Mouse (Mus musculus) liver, embryonic 11.5 days (tissue): ENCODE data around the gene Thumpd3. TPM values are rescaled to one million over a fixed set of nuclear protein-coding genes. Genes with fewer than 3 reads are reported as not detected.

Source experiments
- ATAC-seq: fragments of 200-750 bp; cut with Nextera tagmentation; replicated peaks from 2 replicates; pipeline ENCODE4 v1.8.0; 2017; ENCODE audit warnings: moderate number of reproducible peaks, mild to moderate bottlenecking, moderate TSS enrichment, moderate library complexity; ENCODE audit not compliant: low FRiP score
- DNase-seq: peaks from one replicate; pipeline ENCODE4 v3.0.0-alpha.2; 2017; ENCODE audit warnings: low spot score
- H3K27ac ChIP-seq: fragments of 300-500 bp; sonication (generic); 2 replicates; pipeline ENCODE4 v1.5.1; 2014; ENCODE audit warnings: mild to moderate bottlenecking, low read depth, low read length, control low read depth
- H3K27me3 ChIP-seq: fragments of 300-500 bp; sonication (generic); replicated peaks from 2 replicates; pipeline ENCODE4 v1.6.1; 2014; ENCODE audit warnings: low read length, mixed read lengths; ENCODE audit not compliant: control insufficient read depth, insufficient read depth
- H3K36me3 ChIP-seq: fragments of 300-500 bp; sonication (generic); 2 replicates; pipeline ENCODE4 v1.6.1; 2014; ENCODE audit warnings: mild to moderate bottlenecking, low read length, moderate library complexity, mixed read lengths; ENCODE audit not compliant: control insufficient read depth, insufficient read depth
- H3K4me1 ChIP-seq: fragments of 300-500 bp; sonication (generic); replicated peaks from 2 replicates; pipeline ENCODE4 v1.6.1; 2014; ENCODE audit warnings: low read length, mixed read lengths; ENCODE audit not compliant: control insufficient read depth, insufficient read depth
- H3K4me2 ChIP-seq: fragments of 300-500 bp; sonication (generic); 2 replicates; pipeline ENCODE4 v1.6.1; 2014; ENCODE audit warnings: mild to moderate bottlenecking, control low read depth, moderate library complexity
- H3K4me3 ChIP-seq: fragments of 300-500 bp; sonication (generic); 2 replicates; pipeline ENCODE4 v1.5.1; 2014; ENCODE audit warnings: low read depth, low read length, control low read depth
- H3K9ac ChIP-seq: fragments of 300-500 bp; sonication (generic); 2 replicates; pipeline ENCODE4 v1.6.1; 2014; ENCODE audit warnings: low read depth, low read length, control low read depth
- H3K9me3 ChIP-seq: fragments of 300-500 bp; sonication (generic); 2 replicates; pipeline ENCODE4 v1.6.1; 2016; ENCODE audit warnings: low read length, inconsistent platforms, mixed read lengths; ENCODE audit not compliant: control insufficient read depth
- WGBS: fragments of 180-500 bp; shearing (Covaris S2); extraction: QIAGEN DNeasy Blood & Tissue Kit; methylation state at CpG from one replicate; pipeline ENCODE4 v1.1.7; 2014; 5-methylcytosine and 5-hydroxymethylcytosine counted together
- polyA plus RNA-seq: library from polyadenylated mRNA; unstranded; fragments of >200 nt; fragmentation: Nextera tagmentation; extraction: Ambion mirVana; gene quantifications from 2 replicates; pipeline ENCODE4 v1.2.1, GENCODE M21; 2014

The Thumpd3 gene
- polyA plus RNA-seq: 70.5 and 72.5 TPM in 2 replicates

DNA sequence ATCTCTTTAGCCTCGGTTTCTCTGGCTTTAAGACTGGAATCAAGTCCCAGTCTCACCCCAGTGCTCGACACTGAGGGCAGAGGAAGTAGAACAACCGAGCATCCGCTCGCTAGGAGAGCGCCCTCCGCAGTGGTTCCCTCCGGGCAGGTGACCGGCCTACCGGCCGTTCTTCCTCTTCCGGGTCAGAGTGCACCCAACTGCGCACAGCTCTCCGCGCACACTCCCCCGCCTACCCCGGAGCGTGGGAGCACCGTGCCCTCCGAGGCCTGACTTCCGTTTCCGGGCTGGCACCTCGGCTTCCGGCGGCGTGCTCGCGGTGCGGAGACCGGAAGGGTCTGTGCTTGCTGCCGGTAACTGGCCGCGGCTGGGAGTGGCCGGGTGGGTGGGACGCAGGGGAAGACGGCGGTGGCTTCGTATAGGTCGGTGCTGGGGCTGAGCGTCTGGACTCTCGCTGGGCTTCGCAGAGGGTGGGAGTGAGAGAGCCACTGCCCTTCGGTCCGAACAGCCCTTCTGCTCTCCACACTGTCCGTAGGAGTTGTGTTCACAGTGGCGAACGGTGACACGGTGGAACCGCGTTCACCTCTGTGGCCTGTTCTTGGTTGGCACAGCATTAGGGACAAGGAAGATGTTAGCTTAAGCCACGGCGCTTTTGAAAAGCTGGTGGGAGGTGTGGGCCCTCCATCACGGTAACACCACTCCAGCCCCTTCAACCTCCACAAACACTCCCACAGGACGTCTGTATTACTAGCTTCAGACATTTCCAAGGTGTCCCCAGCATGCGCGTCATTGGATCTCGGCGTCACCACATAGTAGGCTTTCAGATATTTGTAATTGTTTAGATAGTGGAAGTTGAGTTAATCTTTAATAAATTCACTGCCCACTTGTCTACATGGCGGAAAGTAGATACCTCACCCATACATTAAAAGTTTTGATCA, at the start of gene Thumpd3:
Gene Thumpd3, plus strand, starts transcription at position 185 of the 935 bp plus-strand sequence.
- peak within 1 kb of the TSS; percentile 75 for H3K4me2 ChIP-seq
- H3K27me3 ChIP-seq: no peaks in the 10 kb centered on the region
- H3K36me3 ChIP-seq: peaks cover 12% of the 10 kb centered on the region
- DNase-seq (peak; percentile 99), ATAC-seq (peak; percentile 96)
- H3K27ac ChIP-seq: peak within 1 kb of the TSS; percentile 93
- no peaks in the 10 kb centered on the region for H3K9me3 ChIP-seq
- H3K4me3 ChIP-seq: peak within 1 kb of the TSS; percentile 69
- under 1% methylated on average over 59 of the region's 59 CpGs for WGBS
- peaks cover 35% of the 10 kb centered on the region for H3K4me1 ChIP-seq
- peak within 1 kb of the TSS; percentile 76 for H3K9ac ChIP-seq

DNA sequence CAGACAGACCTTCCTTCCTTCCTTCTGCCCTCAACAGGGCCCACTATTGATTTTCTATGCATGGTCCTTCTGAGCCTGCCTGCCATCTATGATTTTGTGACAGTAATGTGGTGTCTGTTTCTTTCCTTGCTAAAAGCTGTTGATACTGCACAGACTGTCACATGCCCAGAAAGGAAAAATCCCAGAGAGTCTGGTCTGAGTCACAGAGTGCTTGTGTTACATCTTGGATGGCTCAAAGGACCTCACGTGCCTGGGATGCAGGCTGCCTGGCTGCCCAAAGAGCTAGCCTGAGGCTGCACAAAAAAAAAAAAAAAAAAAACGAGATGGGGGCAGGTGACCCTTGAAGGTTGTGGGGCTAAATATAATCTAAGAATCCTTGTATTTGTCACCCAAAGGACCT, 46.8 kb upstream of the Thumpd3 start:
- Histone ChIP-seq H3K27ac (no peak overlapping the region), H3K4me1 (no peaks in the 10 kb centered on the region), H3K9me3 (no peaks in the 10 kb centered on the region), H3K4me2 (no peak overlapping the region), H3K27me3 (no peaks in the 10 kb centered on the region), H3K9ac (no peak overlapping the region), H3K36me3 (no peaks in the 10 kb centered on the region), H3K4me3 (no peak overlapping the region)
- DNase-seq: no peak
- no peak for ATAC-seq
- WGBS: 36% methylated on average over 2 of the region's 2 CpGs

DNA sequence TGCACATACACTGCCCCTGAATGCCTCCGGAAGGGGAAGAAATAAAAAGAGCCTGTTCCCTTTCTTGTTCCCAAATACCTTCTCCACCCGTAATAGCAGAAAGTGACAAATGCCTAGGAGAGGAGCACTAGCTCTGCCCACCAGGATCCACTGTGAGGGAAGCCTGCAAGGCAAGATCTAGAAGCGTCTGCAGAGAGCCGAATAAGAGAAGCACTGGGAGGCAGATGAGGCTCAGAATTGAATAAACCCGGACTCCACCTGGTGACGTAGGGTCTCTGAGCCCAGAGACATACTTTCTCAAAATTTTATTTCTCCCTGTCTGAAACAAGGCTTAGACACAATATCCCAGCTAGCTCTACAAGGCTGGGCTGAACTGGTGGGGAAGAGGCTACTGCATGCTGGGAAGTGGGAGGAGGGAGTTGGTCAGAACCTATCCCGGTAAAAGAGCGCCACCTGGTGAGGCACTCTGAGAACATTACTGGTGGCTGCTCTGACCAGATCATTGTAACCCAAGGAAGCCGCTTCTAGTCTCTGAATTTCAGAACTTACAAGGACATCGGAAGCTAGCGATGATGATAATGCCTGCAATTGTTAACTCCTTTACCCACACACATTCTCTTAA, 45.2 kb upstream of the Thumpd3 start:
- H3K27me3 ChIP-seq: no peaks in the 10 kb centered on the region
- no peak overlapping the region for H3K27ac ChIP-seq
- H3K4me3 ChIP-seq: no peak overlapping the region
- no peaks in the 10 kb centered on the region for H3K4me1 ChIP-seq
- H3K36me3 ChIP-seq: no peaks in the 10 kb centered on the region
- no peak overlapping the region for H3K4me2 ChIP-seq
- no peak overlapping the region for H3K9ac ChIP-seq
- ATAC-seq: peak; percentile 76
- DNase-seq: peak; percentile 74
- no peaks in the 10 kb centered on the region for H3K9me3 ChIP-seq
- WGBS: 36% methylated on average over 11 of the region's 11 CpGs

DNA sequence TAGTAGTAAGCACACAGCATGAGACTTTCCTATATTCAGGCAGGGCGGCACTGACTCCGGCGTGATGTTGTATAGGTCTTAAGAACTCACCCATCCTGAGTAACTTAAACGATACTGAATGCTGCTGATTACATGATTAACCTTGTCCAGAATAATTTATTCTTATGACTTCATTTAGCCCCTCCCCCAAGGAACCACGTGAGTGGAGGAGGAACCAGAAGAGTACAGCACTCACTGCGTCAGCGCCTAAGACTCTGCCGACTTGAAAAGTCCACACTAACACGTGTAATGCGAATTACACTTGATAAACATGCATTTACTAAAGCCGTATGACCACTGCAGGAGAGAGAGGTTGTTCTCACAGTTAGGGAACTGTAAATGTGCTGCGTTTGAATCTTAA, 44.3 kb upstream of the Thumpd3 start:
- DNase-seq (no peak), ATAC-seq (no peak)
- Histone ChIP-seq H3K36me3 (no peaks in the 10 kb centered on the region), H3K4me2 (no peak overlapping the region), H3K27me3 (no peaks in the 10 kb centered on the region), H3K27ac (no peak overlapping the region), H3K4me1 (no peaks in the 10 kb centered on the region), H3K4me3 (no peak overlapping the region), H3K9me3 (no peaks in the 10 kb centered on the region), H3K9ac (no peak overlapping the region)
- 57% methylated on average over 12 of the region's 12 CpGs for WGBS

DNA sequence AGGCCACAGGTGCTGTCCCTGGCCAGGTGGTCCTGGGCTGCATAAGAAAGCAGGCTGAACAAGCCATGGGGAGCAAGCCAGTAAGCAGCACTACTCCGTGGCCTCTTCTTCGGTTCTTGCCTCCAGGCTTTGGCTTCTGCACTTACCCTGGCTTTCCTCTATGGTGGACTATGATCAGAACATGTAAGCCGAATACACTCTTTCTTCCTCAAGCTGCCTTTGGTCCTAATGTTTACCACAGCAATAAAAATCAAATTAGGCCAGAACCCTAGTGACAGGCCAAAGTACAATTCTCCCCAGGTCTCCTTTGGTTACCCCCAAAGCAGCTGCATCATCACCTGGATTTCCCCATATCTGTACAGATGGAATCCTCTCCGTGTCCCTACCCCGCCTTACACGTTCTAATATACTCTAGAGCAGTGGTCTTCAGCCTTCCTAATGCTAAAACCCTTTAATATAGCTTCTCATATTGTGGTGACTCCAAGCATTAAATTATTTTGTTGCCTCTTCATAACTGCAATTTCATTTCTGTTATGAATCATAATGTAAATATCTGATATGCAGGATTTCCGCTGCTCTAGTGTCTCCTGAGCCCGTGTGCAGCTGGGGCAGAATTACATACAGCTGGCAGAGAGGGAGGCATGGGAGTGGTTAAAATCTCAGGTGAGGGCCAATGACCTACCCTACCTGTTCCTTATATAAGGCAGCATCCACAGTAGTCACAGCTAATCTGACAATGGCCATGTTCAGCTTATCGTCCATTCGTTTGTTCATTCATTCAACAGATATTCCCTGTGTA, 42.5 kb upstream of the Thumpd3 start:
- Histone ChIP-seq H3K4me2 (no peak overlapping the region), H3K4me1 (no peaks in the 10 kb centered on the region), H3K27me3 (no peaks in the 10 kb centered on the region), H3K36me3 (no peaks in the 10 kb centered on the region), H3K27ac (no peak overlapping the region; the same call in 1 of the 2 replicates), H3K9ac (no peak overlapping the region), H3K4me3 (no peak overlapping the region), H3K9me3 (0 out of 2 replicates have a peak, but pooled peaks cover 2% of the 10 kb centered on the region)
- no peak for DNase-seq
- 84% methylated on average over 10 of the region's 10 CpGs for WGBS
- no peak for ATAC-seq

DNA sequence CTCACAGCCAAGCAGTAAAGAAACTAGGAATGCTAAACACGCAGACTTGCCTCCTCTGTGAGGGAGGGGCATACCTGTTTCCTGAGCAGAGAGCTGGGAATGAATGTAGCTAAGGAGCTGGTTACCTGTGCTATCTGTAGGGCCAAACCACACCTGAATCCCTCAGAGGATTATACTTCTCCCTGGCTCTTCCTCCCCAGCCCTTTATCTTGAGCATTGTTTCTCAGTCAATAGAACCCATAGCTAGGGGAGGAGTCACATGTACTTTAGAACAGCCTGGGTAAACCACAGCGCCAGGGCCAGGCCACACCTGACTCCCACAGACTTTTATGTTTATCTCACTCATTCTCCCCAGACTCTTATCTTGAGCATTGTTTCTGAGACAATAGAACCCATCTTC, 39.2 kb upstream of the Thumpd3 start:
- Histone ChIP-seq H3K9ac (no peak overlapping the region), H3K4me3 (no peak overlapping the region), H3K27ac (no peak overlapping the region), H3K9me3 (0 out of 2 replicates have a peak, but pooled peaks cover 2% of the 10 kb centered on the region), H3K27me3 (no peaks in the 10 kb centered on the region), H3K4me1 (no peaks in the 10 kb centered on the region), H3K4me2 (no peak overlapping the region), H3K36me3 (no peaks in the 10 kb centered on the region)
- DNase-seq: no peak
- ATAC-seq: no peak
- 51% methylated on average over 2 of the region's 2 CpGs for WGBS

DNA sequence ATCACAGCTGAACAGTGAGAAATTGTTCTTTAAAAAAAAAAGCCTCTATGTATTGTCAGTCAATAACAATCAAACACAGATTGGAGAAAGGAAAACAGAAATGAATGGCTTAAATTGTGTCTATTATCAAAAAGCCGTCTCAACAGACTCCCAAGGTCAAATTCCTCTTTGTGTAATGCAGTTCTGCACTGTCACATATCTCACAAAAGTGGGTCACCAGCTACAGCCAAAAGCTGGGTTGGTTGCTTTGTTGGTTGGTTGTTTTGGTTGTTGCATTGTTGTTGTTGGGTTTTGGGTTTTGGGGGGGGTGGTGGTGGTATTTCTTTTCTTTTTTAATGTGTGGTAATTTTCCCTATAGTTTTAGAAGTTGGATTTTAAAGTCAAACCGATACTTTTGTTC, 34.1 kb upstream of the Thumpd3 start:
- ATAC-seq (no peak), DNase-seq (no peak)
- no peaks in the 10 kb centered on the region for H3K36me3 ChIP-seq
- no peaks in the 10 kb centered on the region for H3K27me3 ChIP-seq
- H3K9me3 ChIP-seq: 0 out of 2 replicates have a peak, but pooled peaks cover 2% of the 10 kb centered on the region
- WGBS: 79% methylated on average over 2 of the region's 2 CpGs
- no peak overlapping the region for H3K4me3 ChIP-seq
- no peaks in the 10 kb centered on the region for H3K4me1 ChIP-seq
- no peak overlapping the region for H3K27ac ChIP-seq
- no peak overlapping the region for H3K4me2 ChIP-seq
- H3K9ac ChIP-seq: no peak overlapping the region

DNA sequence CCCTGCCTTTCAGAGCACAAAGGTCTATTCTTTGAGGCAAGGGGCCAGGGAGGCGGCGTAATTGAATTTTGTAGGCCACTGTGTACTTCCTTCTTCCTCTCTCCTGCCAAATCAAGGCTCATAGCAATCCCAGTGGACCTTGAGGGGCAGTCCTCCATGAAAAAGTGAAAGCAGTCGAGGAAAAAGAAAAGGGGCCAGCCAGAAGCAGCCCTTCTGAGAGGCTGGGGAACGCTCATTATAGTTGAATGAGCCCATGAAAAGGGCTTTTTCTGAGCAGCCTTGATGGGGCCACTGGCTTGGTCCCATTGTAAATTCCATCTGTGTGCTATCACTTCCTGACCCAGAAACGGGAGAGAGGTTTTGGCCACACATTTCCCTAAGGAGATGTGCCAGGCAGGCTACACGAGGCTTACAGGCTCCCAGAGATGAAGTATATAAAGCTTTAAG, 33.5 kb upstream of the Thumpd3 start:
- Histone ChIP-seq H3K27me3 (no peaks in the 10 kb centered on the region), H3K9me3 (0 out of 2 replicates have a peak, but pooled peaks cover 1% of the 10 kb centered on the region), H3K9ac (no peak overlapping the region), H3K27ac (no peak overlapping the region), H3K4me1 (no peaks in the 10 kb centered on the region), H3K4me3 (no peak overlapping the region), H3K36me3 (no peaks in the 10 kb centered on the region), H3K4me2 (no peak overlapping the region)
- no peak for ATAC-seq
- WGBS: 55% methylated on average over 6 of the region's 6 CpGs
- no peak for DNase-seq
